Mouse (Mus musculus): ENCODE measurements around the gene Tsc22d2. TPM values are rescaled to one million over a fixed set of nuclear protein-coding genes. Genes with fewer than 3 reads are reported as not detected.

Tsc22d2 gene
- 12.9 and 15.0 TPM in 2 replicates for polyA plus RNA-seq (2012; rRNA removed)

DNA sequence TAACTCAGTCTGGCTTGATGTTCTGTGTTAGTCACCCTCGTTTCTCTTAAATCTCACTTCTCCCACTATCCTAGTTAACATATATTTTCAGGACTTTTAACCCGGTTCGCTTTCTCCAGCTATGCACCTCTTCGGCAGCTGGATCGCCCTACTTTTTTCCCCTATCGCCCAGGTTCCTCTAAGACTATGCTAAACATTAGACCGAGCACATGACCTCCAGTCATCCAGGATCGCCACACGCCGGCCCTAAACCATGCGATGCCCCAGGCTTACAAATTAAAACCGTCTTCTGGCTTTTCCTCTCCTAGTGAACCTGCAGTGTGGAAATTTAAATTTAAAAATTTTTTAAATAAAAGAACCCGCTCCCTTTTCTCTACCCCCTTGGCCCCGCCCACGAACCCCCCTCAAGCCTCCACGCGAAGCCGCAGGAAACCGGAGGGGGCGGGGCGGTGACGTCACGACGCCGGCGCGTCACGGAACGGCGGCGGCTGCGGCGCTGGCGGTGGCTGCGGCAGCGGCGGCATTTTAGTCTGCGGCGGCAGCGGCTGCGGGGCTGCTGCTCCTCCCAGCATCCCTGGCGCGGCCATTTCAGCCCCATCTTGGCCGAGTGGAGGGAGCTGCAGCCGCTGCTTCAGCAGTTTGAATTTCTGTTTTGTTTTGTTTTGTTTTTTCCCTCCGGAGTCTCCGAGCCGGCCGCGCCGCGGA is at the start of gene Tsc22d2:
Gene Tsc22d2 (plus strand): TSS at position 482 of the 705 bp plus-strand sequence.

Other genes starting within 250 kb of the Tsc22d2 start
- gene Eif2a, start 111.1 kb downstream of the Tsc22d2 start, polyA plus RNA-seq (2012; rRNA removed) = 40.6 and 43.2 TPM in 2 replicates
- gene Serp1, start 111.2 kb downstream of the Tsc22d2 start, polyA plus RNA-seq (2012; rRNA removed) = 35.7 and 36.5 TPM in 2 replicates
- 52.3 and 53.8 TPM in 2 replicates for gene Selenot, start 161.9 kb downstream of the Tsc22d2 start, polyA plus RNA-seq (2012; rRNA removed)
- 0.34 and 0.35 TPM in 2 replicates for gene Erich6, start 222.5 kb downstream of the Tsc22d2 start, polyA plus RNA-seq (2012; rRNA removed)

All from central nervous system, embryonic 14 days (tissue).